Mouse (Mus musculus) left cerebral cortex, adult 11 months (tissue): ENCODE data around the gene Skida1.

Source experiments
- DNase-seq: peaks from one replicate; pipeline ENCODE4 v3.0.0; 2022; ENCODE audit warnings: low spot score

Gene Skida1

GRCm38 (mm10) chr2:18038895-18039371, 9.9 kb downstream of the Skida1 start:
- DNase-seq, result no peak

- DNase-seq, result no peak
These were observed 10.6 kb downstream of the Skida1 start for GRCm38 (mm10) chr2:18038141-18038752.

DNA sequence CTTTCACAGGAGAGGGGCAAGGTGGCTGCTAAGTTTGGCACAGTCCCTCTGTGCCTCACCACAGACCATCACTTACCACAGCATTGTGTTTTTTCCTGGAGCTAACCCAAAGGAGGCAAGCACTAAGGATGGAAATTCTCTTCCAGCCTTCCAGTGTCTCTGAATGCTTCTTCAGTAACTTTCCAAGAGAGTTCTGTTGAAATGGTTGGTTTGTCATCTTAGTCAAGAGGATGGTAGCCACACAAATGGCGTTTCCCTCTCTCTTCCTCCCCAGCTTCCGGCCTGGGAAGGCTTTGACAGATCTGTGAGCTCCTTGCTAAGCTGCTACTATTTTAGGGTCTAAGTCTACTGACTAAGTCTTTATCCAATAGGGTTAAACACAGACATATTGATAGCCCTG, 11.4 kb downstream of the Skida1 start, which contains the start of gene A930004D18Rik:
A930004D18Rik (minus strand) TSS at position 247 of the 400 bp plus-strand sequence.
- no peak for DNase-seq

GRCm38 (mm10) chr2:18034371-18035250, 14.2 kb downstream of the Skida1 start:
- DNase-seq, result no peak

DNA sequence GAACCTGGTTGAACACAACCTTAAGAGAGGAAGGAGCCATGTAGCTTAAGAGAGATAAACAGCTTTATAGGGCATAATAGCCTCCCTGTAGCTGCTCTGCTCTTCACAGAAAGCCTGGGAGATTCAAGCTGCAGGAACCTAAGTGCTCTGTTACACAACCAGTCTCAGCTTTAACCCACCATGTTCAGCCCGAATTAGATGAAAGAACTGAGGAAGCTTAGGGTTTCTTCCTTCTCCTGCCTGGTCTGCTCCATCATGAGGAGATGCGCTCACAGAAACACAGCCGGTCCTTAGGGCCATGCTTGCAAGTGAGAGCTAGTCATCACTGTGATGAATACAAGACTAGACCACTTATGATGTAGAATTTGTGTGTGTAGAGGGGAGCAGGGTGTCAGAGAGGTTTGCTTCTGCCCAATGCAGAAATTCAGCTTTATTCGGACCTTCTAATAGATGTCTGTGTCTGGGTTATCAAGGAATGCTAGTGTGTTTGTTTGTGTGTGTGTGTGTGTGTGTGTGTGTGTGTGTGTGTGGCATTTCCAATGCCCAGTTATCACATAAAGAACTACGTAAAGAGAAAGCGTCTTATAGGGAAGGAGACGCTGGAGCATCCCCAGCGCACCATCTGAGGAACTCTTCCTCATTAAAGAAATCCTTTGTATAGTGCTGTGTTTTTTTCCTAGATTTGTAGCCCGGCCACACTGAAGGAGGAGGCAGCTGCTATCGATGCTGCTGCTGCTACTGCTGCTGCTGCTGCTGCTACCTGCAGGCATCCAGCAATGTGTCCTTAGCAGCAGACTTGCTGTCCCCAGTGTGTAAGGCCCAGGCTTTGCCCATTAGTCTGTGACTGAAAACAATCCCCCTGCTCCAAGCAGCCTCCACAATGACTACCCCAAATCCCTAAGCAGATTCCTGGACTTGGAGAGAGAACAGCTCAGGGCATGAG, 15.4 kb downstream of the Skida1 start:
- no peak for DNase-seq

DNA sequence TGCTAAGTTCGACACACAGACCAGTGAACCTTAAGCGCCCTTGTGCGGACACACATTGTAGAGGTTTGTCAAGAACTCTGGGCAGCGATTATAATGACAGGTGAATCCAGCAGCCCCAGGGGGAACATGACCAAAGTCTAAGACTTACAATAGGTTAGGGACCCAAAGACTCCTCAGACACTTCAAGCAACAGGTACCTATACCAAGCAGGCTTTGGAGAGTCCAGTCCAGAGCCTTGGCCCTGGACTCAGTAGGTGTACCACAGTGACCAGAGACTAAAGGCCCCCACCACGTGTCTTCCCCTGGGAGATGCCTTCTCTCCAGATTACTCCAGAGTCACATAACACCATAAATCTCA, 16.3 kb downstream of the Skida1 start:
- DNase-seq, result no peak

DNA sequence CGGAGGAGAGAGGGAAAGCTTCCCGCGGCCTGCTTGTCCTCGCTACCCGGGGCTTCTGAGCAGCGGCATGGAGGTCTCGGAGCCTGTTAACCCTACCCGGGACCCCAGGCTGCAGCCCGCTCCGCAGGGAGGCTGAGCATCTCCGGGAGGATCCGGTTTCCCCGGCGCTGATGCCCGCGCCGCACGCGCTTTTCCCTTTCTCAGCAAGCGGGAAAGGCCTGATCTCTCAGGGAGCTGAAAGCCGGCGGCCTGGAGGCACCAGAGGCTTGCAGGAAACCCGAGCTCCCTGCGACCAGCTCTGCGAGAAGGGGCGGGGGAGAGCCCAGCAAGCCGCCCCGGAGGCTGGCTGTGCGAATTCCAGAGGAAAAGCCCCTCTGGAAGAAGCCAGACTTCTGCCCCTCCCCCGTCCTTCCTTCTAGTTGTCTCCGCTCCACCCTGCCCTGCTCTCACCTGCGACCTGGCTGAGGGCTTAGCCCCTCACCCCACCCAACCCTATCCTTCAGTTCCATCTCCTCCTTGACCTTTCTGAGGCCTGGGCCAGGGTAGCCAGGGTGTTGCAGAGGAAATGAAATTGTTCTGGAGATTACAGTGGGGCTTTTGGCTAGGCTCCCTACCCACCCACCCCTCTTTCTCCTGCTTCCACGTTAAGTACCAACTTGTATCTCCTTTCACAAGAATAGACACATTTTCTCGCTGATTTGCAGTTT, 16.9 kb downstream of the Skida1 start:
- no peak for DNase-seq

DNA sequence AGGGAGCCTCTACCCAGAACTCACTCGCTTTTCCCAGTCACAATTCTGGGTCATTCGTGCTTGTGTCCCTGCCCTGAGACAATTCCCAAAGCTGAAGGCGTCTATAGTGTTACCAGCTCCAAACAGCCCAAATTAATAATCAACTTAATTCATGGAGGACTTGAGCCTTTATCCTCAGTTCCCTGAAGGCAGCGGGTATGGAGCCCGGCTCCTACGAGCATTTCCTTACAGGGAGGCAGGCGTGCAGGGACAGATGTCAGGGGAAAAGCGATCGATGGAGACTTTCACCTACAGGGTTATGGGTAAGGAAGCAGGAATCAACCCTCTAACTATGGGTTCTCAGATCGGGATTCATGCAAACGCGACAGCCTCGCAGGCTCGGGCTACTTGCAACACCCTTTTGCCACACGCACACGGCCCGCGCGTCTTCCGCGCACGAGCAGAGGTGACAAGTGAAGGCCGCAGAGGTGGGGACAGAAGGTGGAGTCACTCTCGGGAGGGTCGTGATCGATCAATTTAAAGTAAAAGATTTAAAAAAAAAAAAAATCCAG, 17.5 kb downstream of the Skida1 start:
- no peak for DNase-seq

DNA sequence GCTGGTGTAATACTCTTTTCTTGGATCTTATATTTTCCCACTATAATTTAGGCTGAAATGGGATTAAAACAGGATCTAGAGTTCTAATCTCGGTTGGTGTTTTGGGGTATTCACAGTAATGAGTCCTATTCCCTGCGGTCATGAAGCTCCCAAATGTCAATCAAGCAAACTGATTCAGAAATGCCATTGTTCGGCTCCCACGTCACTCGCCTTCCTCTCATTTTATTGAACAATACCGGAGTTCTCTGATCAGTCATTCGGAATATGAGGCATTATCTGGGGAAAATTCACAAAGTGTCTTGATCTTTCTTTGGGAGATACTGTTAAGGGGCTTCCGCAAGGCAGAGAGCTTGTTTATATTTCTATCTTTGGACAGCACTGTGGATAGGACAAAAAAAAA, 18.3 kb downstream of the Skida1 start:
- no peak for DNase-seq

DNA sequence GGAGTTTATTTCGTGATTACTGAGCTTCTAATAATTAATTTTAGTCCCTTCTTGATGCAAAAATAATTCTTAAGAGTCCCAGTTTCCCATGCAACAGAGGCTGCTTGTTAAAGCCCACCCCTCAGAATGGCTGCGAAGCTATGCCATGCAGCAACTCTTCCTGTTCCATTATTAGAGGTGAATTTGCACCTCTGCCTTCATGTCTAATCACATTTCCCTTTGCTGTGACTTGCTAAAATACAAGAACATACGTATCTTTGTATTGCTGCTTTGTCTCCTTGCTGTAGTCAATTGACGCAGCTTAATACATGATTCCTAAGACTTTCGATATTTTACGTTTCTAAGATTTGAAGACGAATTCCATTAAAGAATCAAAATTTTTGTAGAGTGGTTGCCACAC, 19.2 kb downstream of the Skida1 start:
- DNase-seq, result no peak

DNA sequence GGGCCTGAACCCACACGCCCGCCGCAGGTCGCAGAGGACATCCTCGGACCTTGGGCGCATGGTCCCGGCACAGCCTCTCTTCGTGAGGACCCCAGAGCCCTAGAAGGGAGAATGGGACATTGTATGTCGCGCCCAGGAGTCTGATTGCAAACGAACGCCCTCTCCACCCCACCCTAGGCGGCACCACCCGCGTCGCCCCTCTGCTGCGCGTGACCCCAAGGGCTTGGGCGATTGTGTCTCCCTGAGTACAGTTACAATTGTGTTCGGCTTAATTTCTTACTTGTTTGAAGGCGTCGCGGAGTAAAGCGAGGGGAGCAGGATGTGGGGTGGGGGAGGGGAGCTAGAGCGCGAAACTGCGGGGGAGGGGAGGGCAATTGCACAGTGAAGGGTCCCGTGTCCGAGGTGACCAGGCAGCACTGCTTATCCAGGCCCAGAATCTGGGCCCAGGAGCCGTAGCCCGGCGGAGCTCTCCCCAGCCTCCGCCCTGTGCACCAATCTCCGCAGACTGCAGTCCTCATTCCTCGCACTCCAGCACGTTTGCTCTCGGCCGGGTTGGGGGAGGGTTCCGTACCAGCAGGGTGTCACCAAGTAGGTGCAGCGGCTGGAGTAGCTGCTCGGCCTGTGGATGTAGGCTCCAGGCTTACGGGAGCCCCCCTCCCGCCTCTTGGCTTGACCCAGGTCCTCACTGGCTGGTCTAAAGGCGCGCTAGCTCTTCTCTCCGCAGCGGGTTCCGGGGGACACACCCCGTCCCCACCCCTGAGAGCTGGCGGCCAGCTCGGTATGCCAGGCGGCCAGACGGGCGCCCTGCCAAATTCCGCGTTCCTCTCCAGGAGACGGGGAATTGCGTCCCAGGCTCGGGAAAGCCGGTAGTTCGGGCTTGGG, 20.5 kb downstream of the Skida1 start:
- DNase-seq, result peak; percentile 55

DNA sequence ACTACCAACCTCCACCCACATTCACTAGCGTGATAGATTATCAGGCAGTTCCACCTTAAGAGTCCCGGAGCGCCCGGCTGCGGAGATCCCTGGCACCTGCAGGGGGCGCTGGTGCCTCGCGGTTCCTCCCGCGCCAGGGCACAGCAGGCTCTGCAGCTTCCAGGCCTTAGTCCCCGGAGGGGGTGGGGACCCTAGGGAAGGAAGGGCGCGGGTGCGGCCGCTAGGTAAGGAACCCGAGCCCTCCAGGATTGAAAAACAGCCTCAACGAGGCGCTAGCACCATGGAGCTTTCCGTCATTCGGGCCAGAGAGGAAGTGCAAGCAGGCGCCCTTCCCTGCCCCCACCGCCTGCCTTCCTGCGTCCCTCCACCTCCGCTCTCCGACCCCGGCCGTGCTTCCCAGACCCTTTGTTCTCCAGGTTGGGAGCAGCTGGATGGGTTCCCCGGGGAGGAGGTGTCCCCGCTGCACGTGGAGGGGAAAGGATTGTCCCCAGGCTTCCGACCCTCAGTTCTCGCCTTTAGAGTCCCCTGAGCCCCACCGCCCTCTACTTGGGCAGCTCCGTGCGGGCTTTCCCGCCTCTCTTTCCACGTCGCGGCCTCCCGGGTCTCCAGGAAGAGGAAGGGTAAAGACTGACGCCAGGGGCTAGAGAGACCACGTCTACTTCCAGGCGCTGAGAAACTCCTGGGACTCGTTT, 21.3 kb downstream of the Skida1 start:
- peak; percentile 89 for DNase-seq

DNA sequence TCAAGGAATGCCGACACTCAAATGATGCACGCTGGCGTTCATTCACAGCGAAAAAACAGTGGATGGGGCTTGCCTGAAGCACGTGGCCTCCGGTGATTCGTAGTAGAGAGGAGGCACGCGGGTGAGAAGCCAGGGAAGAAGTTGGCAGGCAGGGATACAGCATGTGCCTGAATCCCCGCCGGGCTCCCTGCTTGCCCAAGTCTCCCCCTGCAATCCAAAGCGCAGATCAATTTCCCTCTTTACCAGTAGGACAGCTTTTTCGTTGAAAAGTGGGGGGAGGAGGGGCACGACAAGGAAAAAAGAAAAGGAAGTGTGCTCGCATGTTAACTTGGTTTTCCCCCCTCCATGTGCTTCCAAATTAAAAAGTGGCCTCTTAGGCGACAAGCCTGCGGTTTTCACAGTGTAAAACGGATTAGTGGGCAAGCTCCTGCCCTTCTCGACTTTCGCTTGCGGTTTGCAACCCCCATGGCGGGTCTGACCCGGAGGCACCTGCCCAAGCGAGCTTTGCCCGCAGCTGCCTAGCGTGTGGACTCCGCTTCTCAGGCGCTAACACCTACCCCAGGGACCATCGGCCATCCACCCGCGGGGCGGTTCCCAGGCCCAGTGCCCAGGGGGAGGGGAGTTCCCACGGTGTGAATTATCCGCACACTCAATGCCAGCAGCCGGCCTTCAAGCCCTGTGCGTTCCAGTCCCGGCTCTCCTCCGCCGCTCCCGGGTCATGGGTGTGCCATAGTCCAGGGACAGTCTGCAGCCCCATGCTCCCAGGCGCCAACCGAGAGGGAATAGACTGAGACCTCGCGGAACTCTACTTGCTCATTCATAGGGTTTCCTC, 22.5 kb downstream of the Skida1 start:
- DNase-seq, result no peak

GRCm38 (mm10) chr2:18025781-18026115, 23.1 kb downstream of the Skida1 start:
- DNase-seq, result no peak

GRCm38 (mm10) chr2:18025116-18025515, 23.7 kb downstream of the Skida1 start:
- DNase-seq, result no peak

DNA sequence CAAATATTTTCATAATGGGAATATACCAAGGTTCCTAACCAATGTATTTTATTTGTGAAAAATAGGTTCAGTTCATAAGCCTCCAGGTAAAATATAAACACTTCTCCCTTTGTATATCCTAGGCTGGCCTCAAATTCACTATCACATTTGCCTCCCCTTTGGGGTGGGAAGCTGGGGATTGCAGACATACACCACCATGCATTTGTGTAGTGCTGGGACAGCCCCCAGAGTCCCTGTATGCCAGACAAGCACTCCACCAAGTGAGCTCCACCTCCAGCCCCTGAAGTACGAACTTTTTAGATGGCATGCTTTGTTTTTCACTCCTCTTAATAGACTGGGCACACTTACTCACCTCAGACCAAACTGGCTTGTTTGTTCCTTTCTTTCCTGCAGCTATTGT, 26.0 kb downstream of the Skida1 start:
- no peak for DNase-seq

GRCm38 (mm10) chr2:18019122-18019521, 29.7 kb downstream of the Skida1 start:
- DNase-seq, result no peak

GRCm38 (mm10) chr2:18017321-18017720, 31.5 kb downstream of the Skida1 start:
- no peak for DNase-seq

DNA sequence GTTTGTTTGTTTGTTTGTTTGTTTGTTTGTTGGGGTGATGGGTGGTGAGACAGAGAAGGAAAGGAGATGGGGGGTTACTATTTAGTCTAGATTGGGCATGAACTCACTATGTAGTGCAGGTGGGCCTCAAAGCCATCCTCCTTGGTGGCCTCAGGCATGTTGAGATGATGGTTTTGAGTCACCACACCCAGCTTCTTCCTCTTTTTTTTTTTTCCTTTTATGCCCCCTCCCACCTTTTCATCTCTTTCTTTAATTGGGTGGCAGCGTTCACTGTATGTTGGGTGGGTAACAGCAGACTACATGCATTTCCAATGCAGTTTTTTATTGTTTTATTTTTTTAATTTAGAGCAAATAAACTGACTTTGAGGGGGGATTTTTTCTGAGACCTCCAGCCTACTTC, 32.2 kb downstream of the Skida1 start:
- no peak for DNase-seq
